Mouse (Mus musculus): Measurements from ENCODE around the gene Tex44.

Tex44 gene

GRCm38 (mm10) chr1:86423879-86424278 is 2.2 kb upstream of the Tex44 start:
- in situ Hi-C loops (cut with MseI, MboI) = no loop called here

- in situ Hi-C loops (cut with MseI, MboI) = no loop called here
Observed at GRCm38 (mm10) chr1:86424336-86424735, 1.8 kb upstream of the Tex44 start.

GRCm38 (mm10) chr1:86424835-86425547 is 1.1 kb upstream of the Tex44 start:
- in situ Hi-C loops (cut with MseI, MboI) = no loop called here

- in situ Hi-C loops (cut with MseI, MboI) = no loop called here
Observed at GRCm38 (mm10) chr1:86430056-86430455, 3.9 kb downstream of the Tex44 start.

GRCm38 (mm10) chr1:86432778-86433177 is 6.6 kb downstream of the Tex44 start:
- in situ Hi-C loops (cut with MseI, MboI) = no loop called here

- in situ Hi-C loops (cut with MseI, MboI) = no loop called here
Observed at GRCm38 (mm10) chr1:86433359-86433758, 7.2 kb downstream of the Tex44 start.

- in situ Hi-C loops (cut with MseI, MboI) = no loop called here
Observed at GRCm38 (mm10) chr1:86434001-86434400, 7.9 kb downstream of the Tex44 start.

- in situ Hi-C loops (cut with MseI, MboI) = no loop called here
Observed at GRCm38 (mm10) chr1:86434439-86435201, 8.5 kb downstream of the Tex44 start.

- in situ Hi-C loops (cut with MseI, MboI) = no loop called here
Observed at GRCm38 (mm10) chr1:86435302-86435821, 9.2 kb downstream of the Tex44 start.

GRCm38 (mm10) chr1:86437219-86438013 is 11.3 kb downstream of the Tex44 start:
- in situ Hi-C loops (cut with MseI, MboI) = no loop called here

GRCm38 (mm10) chr1:86438014-86438319 is 11.8 kb downstream of the Tex44 start:
- in situ Hi-C loops (cut with MseI, MboI) = no loop called here

GRCm38 (mm10) chr1:86438501-86438900 is 12.4 kb downstream of the Tex44 start:
- in situ Hi-C loops (cut with MseI, MboI) = no loop called here

GRCm38 (mm10) chr1:86439487-86440170 is 13.5 kb downstream of the Tex44 start:
- in situ Hi-C loops (cut with MseI, MboI) = no loop called here

- in situ Hi-C loops (cut with MseI, MboI) = no loop called here
Observed at GRCm38 (mm10) chr1:86440171-86440886, 14.2 kb downstream of the Tex44 start.

GRCm38 (mm10) chr1:86440887-86441723 is 15.0 kb downstream of the Tex44 start:
- in situ Hi-C loops (cut with MseI, MboI) = no loop called here

GRCm38 (mm10) chr1:86441724-86441979 is 15.5 kb downstream of the Tex44 start:
- in situ Hi-C loops (cut with MseI, MboI) = no loop called here

GRCm38 (mm10) chr1:86441980-86442831 is 16.1 kb downstream of the Tex44 start:
- in situ Hi-C loops (cut with MseI, MboI) = no loop called here

- in situ Hi-C loops (cut with MseI, MboI) = no loop called here
Observed at GRCm38 (mm10) chr1:86442832-86443231, 16.7 kb downstream of the Tex44 start.

GRCm38 (mm10) chr1:86443386-86444172 is 17.4 kb downstream of the Tex44 start:
- in situ Hi-C loops (cut with MseI, MboI) = no loop called here
